Mouse (Mus musculus) midbrain, postnatal 0 days (tissue): ENCODE results near the gene Nup85. TPM values are rescaled to one million over a fixed set of nuclear protein-coding genes. Genes with fewer than 3 reads are reported as not detected.

Experiments
- ATAC-seq: fragments of 200-750 bp; cut with Nextera tagmentation; 2 replicates; pipeline ENCODE4 v1.8.0; 2017; ENCODE audit warnings: moderate number of reproducible peaks, mild to moderate bottlenecking, moderate TSS enrichment, moderate library complexity; ENCODE audit not compliant: low FRiP score
- DNase-seq: peaks from one replicate; pipeline ENCODE4 v3.0.0-alpha.2; 2015; ENCODE audit warnings: low spot score
- H3K27ac ChIP-seq: fragments of 300-500 bp; sonication (generic); 2 replicates; pipeline ENCODE4 v1.5.1; 2014; ENCODE audit warnings: low read depth, mild to moderate bottlenecking, low read length, mixed read lengths
- H3K27me3 ChIP-seq: fragments of 300-500 bp; sonication (generic); 2 replicates; pipeline ENCODE4 v1.6.1; 2014; ENCODE audit warnings: low read length, control low read depth, mixed read lengths; ENCODE audit not compliant: insufficient read depth
- H3K36me3 ChIP-seq: fragments of 300-500 bp; sonication (generic); 2 replicates; pipeline ENCODE4 v1.6.1; 2014; ENCODE audit warnings: low read length, control low read depth, mixed read lengths; ENCODE audit not compliant: insufficient read depth
- H3K4me1 ChIP-seq: fragments of 300-500 bp; sonication (generic); 2 replicates; pipeline ENCODE4 v1.6.1; 2014; ENCODE audit warnings: mild to moderate bottlenecking, control low read depth, antibody characterized with exemption, low read length, mixed read lengths; ENCODE audit not compliant: insufficient read depth
- H3K4me2 ChIP-seq: fragments of 300-500 bp; sonication (generic); 2 replicates; pipeline ENCODE4 v1.6.1; 2014; ENCODE audit warnings: low read depth, mild to moderate bottlenecking, low read length, mixed read lengths; ENCODE audit not compliant: poor library complexity, severe bottlenecking
- H3K4me3 ChIP-seq: fragments of 300-500 bp; sonication (generic); 2 replicates; pipeline ENCODE4 v1.5.1; 2014; ENCODE audit warnings: low read depth, mild to moderate bottlenecking, low read length, moderate library complexity
- H3K9ac ChIP-seq: fragments of 300-500 bp; sonication (generic); replicated peaks from 2 replicates; pipeline ENCODE4 v1.6.1; 2014; ENCODE audit warnings: mild to moderate bottlenecking, low read length, moderate library complexity, mixed read lengths; ENCODE audit not compliant: poor library complexity, severe bottlenecking
- H3K9me3 ChIP-seq: fragments of 300-500 bp; sonication (generic); 2 replicates; pipeline ENCODE4 v1.6.1; 2016; ENCODE audit warnings: low read length, control low read depth
- CTCF ChIP-seq: IDR thresholded peaks from 2 replicates; pipeline ENCODE4 v1.5.1; 2016; ENCODE audit warnings: antibody characterized with exemption, mild to moderate bottlenecking
- WGBS: fragments of 180-500 bp; shearing (Covaris S2); extraction: QIAGEN DNeasy Blood & Tissue Kit; methylation state at CpG from one replicate; pipeline ENCODE4 v1.1.7; 2014; 5-methylcytosine and 5-hydroxymethylcytosine counted together
- polyA plus RNA-seq: library from polyadenylated mRNA; unstranded; fragments of >200 nt; fragmentation: Nextera tagmentation; extraction: Ambion mirVana; gene quantifications from 2 replicates; pipeline ENCODE4 v1.2.1, GENCODE M21; 2015
- total RNA-seq: library from RNA; depleted of rRNA; stranded (reverse); fragments of >200 nt; gene quantifications from 2 replicates; pipeline ENCODE4 v1.2.3, GENCODE M21; 2014

Gene Nup85
- total and polyA plus RNA-seq, 2 experiments from 2014 or later, result 59.5 to 75.6 TPM

DNA sequence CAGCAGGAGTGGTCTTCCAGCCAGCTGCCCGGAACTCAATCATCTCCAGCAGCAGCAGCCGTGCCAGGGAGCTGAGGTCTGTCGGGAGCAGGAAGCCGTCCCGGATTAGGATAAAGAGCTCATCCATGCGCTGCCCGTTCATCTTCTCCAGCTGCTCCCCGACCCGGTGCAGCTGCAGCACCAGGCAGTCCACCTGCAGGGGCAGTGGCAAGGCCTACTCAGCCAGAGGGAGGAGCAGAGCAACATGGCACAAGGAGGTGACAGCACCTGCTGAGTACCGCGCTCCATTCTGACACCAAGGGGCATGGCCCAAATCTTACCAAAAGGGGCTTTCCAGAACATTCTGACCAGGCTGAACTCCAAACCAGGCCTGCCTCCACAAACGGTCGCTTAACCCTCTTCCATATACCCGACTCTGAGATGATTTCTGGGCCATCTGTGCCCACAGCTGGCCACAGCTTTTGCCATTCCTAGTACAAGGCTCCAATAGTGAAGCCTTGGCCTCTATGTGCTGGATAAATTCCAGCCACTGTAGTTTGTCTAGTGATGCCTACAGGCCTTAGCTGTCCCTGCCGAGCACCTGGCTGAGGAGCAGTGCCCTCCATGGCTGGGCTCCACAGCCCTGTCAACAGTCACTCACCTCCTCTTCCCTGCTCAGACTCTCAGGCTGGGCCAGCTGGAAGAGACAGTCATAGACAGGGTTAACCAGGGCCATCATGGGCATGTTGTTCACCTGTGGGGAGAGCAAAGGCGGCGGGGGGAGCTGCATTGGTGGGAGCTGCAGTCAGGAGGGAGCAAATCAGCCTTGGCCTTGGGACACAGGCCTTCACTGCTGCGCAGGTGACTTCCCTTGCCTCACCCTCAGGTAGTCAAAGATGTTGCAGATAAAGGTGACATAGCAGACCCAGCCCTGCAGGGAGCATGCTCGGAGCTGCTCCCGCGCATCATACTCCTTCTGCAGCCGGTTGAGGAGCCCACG is 44.5 kb downstream of the Nup85 start:
- H3K4me3 ChIP-seq, result no peak overlapping the region
- peaks cover 19% of the 10 kb centered on the region for H3K36me3 ChIP-seq
- DNase-seq, result peak; percentile 73
- H3K9me3 ChIP-seq, result no peaks in the 10 kb centered on the region
- no peaks in the 10 kb centered on the region for H3K27me3 ChIP-seq
- H3K4me1 ChIP-seq, result no peaks in the 10 kb centered on the region
- no peak overlapping the region for H3K9ac ChIP-seq
- H3K4me2 ChIP-seq, result no peak overlapping the region
- no peak for ATAC-seq
- no peak overlapping the region for H3K27ac ChIP-seq
- no peak for TF ChIP-seq CTCF
- WGBS, result 75% methylated on average over 23 of the region's 23 CpGs

DNA sequence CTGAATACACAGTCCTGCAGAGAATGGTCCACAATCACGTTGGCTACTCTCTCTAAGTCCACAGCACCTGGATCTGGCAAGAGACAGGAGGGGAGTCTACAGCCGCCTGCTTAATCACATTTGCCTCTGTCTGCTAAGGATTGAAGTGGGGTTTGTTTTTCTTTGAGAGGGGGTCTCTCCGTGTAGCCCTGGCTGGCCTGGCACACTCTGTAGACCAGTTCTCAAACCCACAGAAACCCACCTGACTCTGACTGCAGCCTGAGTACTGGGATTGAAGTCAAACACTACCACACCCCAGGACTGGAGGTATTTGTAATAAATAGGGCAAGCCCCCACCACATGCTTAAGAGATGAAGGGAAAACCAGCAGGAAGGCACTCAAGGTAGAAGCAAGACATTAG is 45.3 kb downstream of the Nup85 start:
- peaks cover 21% of the 10 kb centered on the region for H3K36me3 ChIP-seq
- no peaks in the 10 kb centered on the region for H3K27me3 ChIP-seq
- H3K4me2 ChIP-seq, result no peak overlapping the region
- DNase-seq (no peak), ATAC-seq (no peak)
- H3K9ac ChIP-seq, result no peak overlapping the region
- H3K4me1 ChIP-seq, result no peaks in the 10 kb centered on the region
- no peak overlapping the region for H3K4me3 ChIP-seq
- H3K9me3 ChIP-seq, result no peaks in the 10 kb centered on the region
- TF ChIP-seq CTCF, result no peak
- WGBS, result 77% methylated on average over 3 of the region's 3 CpGs
- H3K27ac ChIP-seq, result no peak overlapping the region

DNA sequence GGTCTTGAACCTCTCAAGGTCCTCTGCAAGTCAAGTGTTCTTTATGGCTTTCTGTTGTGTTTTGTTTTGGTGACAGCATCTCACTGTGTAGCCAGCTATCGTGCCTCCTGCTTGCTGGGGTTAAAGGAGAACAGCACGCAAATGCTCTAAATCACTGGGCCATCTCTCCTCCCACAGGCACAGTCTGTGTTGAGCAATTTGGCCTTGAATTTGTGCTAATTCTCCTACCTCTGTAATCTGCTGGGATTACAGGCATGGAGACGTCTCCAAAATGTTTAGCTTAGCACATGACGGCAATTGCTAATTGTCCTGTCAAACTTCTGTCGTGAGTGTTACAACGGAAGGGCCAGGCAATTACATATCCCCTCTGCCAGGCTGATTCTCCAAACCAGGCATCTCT is 46.9 kb downstream of the Nup85 start:
- 67% methylated on average over 6 of the region's 6 CpGs for WGBS
- no peak for TF ChIP-seq CTCF
- Histone ChIP-seq H3K27ac (no peak overlapping the region), H3K4me2 (no peak overlapping the region), H3K9ac (0 out of 2 replicates have a peak overlapping the region, but pooled peaks have one; percentile 8), H3K4me3 (no peak overlapping the region), H3K4me1 (no peaks in the 10 kb centered on the region), H3K27me3 (no peaks in the 10 kb centered on the region), H3K9me3 (no peaks in the 10 kb centered on the region), H3K36me3 (peaks cover 30% of the 10 kb centered on the region)
- DNase-seq, result no peak
- no peak for ATAC-seq

DNA sequence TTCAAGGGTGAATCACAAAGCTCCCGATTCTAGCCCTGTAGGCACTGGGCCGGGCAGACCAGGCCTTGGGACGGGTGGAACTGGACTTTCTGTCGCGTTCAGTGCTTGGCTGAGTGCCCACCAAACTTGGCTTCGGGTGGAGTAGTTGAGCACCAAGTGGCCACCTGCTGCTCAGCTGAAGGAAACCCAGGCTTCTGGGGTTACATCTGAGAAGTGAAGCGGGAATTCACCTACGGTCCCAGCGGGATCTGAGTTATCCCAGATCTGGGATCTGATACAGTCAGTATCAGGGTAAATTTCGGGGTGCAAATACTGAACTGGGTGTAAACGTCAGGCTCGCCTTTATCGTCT is 47.8 kb downstream of the Nup85 start:
- ATAC-seq (peak; percentile 34; the same call in 1 of the 2 replicates), DNase-seq (peak; percentile 60)
- peaks cover 24% of the 10 kb centered on the region for H3K36me3 ChIP-seq
- no peaks in the 10 kb centered on the region for H3K4me1 ChIP-seq
- peak overlapping the region; percentile 89 for H3K4me2 ChIP-seq
- H3K27me3 ChIP-seq, result no peaks in the 10 kb centered on the region
- peak overlapping the region; percentile 71 for H3K4me3 ChIP-seq
- peak overlapping the region; percentile 71 for H3K27ac ChIP-seq
- peak; percentile 16; the same call in 1 of the 2 replicates for TF ChIP-seq CTCF
- H3K9me3 ChIP-seq, result no peaks in the 10 kb centered on the region
- WGBS, result under 1% methylated on average over 13 of the region's 13 CpGs
- peak overlapping the region; percentile 83 for H3K9ac ChIP-seq

DNA sequence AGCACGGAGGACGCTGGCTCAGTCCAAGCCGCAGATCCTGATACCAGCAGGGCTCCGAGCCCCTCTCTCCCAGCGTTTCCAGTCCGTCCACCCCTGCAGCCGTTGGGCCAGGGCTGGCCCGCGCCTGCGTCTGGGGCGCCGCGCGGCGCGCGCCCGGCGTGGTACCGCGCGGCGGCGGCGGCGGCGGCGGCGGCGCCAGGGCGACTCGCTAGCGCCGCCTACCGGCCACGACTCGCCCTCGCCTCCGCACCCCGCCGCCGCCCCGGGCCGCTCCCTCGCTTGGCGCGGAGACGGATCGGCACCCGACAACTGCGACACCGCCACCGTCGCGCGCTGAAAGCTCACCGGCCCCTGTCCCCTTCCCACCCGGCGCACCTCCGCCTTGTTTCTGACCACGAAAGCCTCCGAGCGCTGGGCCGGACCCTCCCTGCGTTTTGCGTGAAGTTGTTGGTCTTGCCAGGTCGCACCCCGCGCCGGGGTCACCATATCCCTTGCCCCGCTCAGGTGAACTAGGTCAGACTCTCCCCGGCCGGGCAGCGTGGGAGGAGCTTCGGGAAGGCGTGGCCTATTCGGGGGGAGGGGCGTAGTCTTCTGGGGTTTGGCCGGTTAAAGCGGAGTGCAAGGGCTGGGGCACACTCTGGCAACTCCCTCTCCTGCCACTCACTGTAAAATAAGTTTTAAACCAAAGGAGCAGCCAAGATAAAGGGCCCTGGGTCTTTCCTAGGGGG is 48.3 kb downstream of the Nup85 start, which contains the start of gene Mif4gd:
Gene Mif4gd, minus strand, starts transcription at position 560 of the 728 bp plus-strand sequence.
- Histone ChIP-seq H3K27me3 (no peaks in the 10 kb centered on the region), H3K4me1 (no peaks in the 10 kb centered on the region), H3K36me3 (peaks cover 23% of the 10 kb centered on the region), H3K9ac (peak within 1 kb of the TSS; percentile 83), H3K27ac (peak within 1 kb of the TSS; percentile 71), H3K9me3 (no peaks in the 10 kb centered on the region), H3K4me2 (peak within 1 kb of the TSS; percentile 89), H3K4me3 (peak within 1 kb of the TSS; percentile 71)
- peak; percentile 59 for TF ChIP-seq CTCF
- WGBS, result under 1% methylated on average over 51 of the region's 80 CpGs
- ATAC-seq (peak; percentile 83), DNase-seq (peak; percentile 70)
